Mouse (Mus musculus) neural tube, embryonic 13.5 days (tissue): ENCODE data around the gene Snx15. TPM values are rescaled to one million over a fixed set of nuclear protein-coding genes. Genes with fewer than 3 reads are reported as not detected.
A peak's percentile ranks its signal among the peaks of the same experiment; 100 is the strongest.

Source experiments
- ATAC-seq: fragments of 200-750 bp; cut with Nextera tagmentation; 2 replicates; pipeline ENCODE4 v1.8.0; 2017; ENCODE audit warnings: low read depth, mild to moderate bottlenecking, moderate TSS enrichment, moderate library complexity
- H3K27ac ChIP-seq: fragments of 300-500 bp; sonication (generic); replicated peaks from 2 replicates; pipeline ENCODE4 v1.5.1; 2015; ENCODE audit warnings: moderate library complexity, mild to moderate bottlenecking, inconsistent platforms
- H3K27me3 ChIP-seq: fragments of 300-500 bp; sonication (generic); 2 replicates; pipeline ENCODE4 v1.6.1; 2015; ENCODE audit warnings: mild to moderate bottlenecking, inconsistent platforms
- H3K36me3 ChIP-seq: fragments of 300-500 bp; sonication (generic); 2 replicates; pipeline ENCODE4 v1.6.1; 2015; ENCODE audit warnings: mild to moderate bottlenecking, inconsistent platforms
- H3K4me1 ChIP-seq: fragments of 300-500 bp; sonication (generic); replicated peaks from 2 replicates; pipeline ENCODE4 v1.6.1; 2015; ENCODE audit warnings: inconsistent platforms
- H3K4me2 ChIP-seq: fragments of 300-500 bp; sonication (generic); 2 replicates; pipeline ENCODE4 v1.6.1; 2015; ENCODE audit warnings: inconsistent platforms, mild to moderate bottlenecking, moderate library complexity
- H3K4me3 ChIP-seq: fragments of 300-500 bp; sonication (generic); 2 replicates; pipeline ENCODE4 v1.5.1; 2015; ENCODE audit warnings: mild to moderate bottlenecking, inconsistent platforms
- H3K9ac ChIP-seq: fragments of 300-500 bp; sonication (generic); 2 replicates; pipeline ENCODE4 v1.6.1; 2015; ENCODE audit warnings: moderate library complexity, mild to moderate bottlenecking, inconsistent platforms
- H3K9me3 ChIP-seq: fragments of 300-500 bp; sonication (generic); 2 replicates; pipeline ENCODE4 v1.6.1; 2016; ENCODE audit warnings: inconsistent platforms
- WGBS: fragments of 180-500 bp; shearing (Covaris S2); methylation state at CpG from one replicate; pipeline ENCODE4 v1.1.7; 2015; 5-methylcytosine and 5-hydroxymethylcytosine counted together
- polyA plus RNA-seq: library from polyadenylated mRNA; unstranded; fragments of >200 nt; fragmentation: Nextera tagmentation; extraction: Ambion mirVana; gene quantifications from 2 replicates; pipeline ENCODE4 v1.2.1, GENCODE M21; 2015

Gene Snx15
- polyA plus RNA-seq, 1 experiment from 2014 or later = 56.8 TPM

- Histone ChIP-seq H3K4me1 (peaks cover 27% of the 10 kb centered on the region), H3K9ac (peak overlapping the region; percentile 60), H3K27ac (no peak overlapping the region), H3K27me3 (no peaks in the 10 kb centered on the region), H3K36me3 (peaks cover 33% of the 10 kb centered on the region), H3K4me2 (peak overlapping the region; percentile 95), H3K9me3 (no peaks in the 10 kb centered on the region), H3K4me3 (peak overlapping the region; percentile 70)
- 0% methylated on average over 17 of the region's 17 CpGs for WGBS
- peak; percentile 76 for ATAC-seq
These were observed 42.7 kb downstream of the Snx15 start for GRCm38 (mm10) chr19:6085417-6085879.

GRCm38 (mm10) chr19:6084478-6085248 is 43.4 kb downstream of the Snx15 start, which contains the start of the genes Zfpl1 and Cdca5:
Gene Zfpl1, minus strand, starts transcription at chr19:6084956.
Gene Cdca5, plus strand, starts transcription at chr19:6084983.
- Histone ChIP-seq H3K4me1 (peaks cover 27% of the 10 kb centered on the region), H3K9ac (peak within 1 kb of the TSS; percentile 85), H3K9me3 (no peaks in the 10 kb centered on the region), H3K4me3 (peak within 1 kb of the TSS; percentile 70), H3K27me3 (no peaks in the 10 kb centered on the region), H3K4me2 (peak within 1 kb of the TSS; percentile 95), H3K27ac (peak within 1 kb of the TSS; percentile 67), H3K36me3 (peaks cover 33% of the 10 kb centered on the region)
- under 1% methylated on average over 58 of the region's 58 CpGs for WGBS
- peak; percentile 92 for ATAC-seq

GRCm38 (mm10) chr19:6082156-6082555 is 45.9 kb downstream of the Snx15 start, which contains the start of gene Gm28374:
Gene Gm28374, minus strand, starts transcription at chr19:6082256.
- H3K4me3 ChIP-seq = no peak within 1 kb of the TSS
- H3K9me3 ChIP-seq = no peaks in the 10 kb centered on the region
- H3K27me3 ChIP-seq = no peaks in the 10 kb centered on the region
- no peak for ATAC-seq
- WGBS = 91% methylated on average over 9 of the region's 9 CpGs
- H3K36me3 ChIP-seq = peaks cover 36% of the 10 kb centered on the region
- H3K4me2 ChIP-seq = no peak within 1 kb of the TSS
- peaks cover 34% of the 10 kb centered on the region for H3K4me1 ChIP-seq
- H3K27ac ChIP-seq = no peak within 1 kb of the TSS
- H3K9ac ChIP-seq = peak within 1 kb of the TSS; percentile 5; the same call in 1 of the 2 replicates

GRCm38 (mm10) chr19:6079983-6080480 is 48.1 kb downstream of the Snx15 start, which contains the start of gene Tmem262:
Gene Tmem262, plus strand, starts transcription at chr19:6080033.
- H3K4me2 ChIP-seq = no peak within 1 kb of the TSS
- no peak within 1 kb of the TSS for H3K27ac ChIP-seq
- peaks cover 36% of the 10 kb centered on the region for H3K4me1 ChIP-seq
- H3K27me3 ChIP-seq = no peaks in the 10 kb centered on the region
- peaks cover 40% of the 10 kb centered on the region for H3K36me3 ChIP-seq
- WGBS = 91% methylated on average over 12 of the region's 12 CpGs
- H3K9ac ChIP-seq = no peak within 1 kb of the TSS
- no peak within 1 kb of the TSS for H3K4me3 ChIP-seq
- no peaks in the 10 kb centered on the region for H3K9me3 ChIP-seq
- ATAC-seq = no peak

GRCm38 (mm10) chr19:6076564-6077393 is 51.3 kb downstream of the Snx15 start, which contains the start of gene Vps51:
Gene Vps51, minus strand, starts transcription at chr19:6077231.
- peak within 1 kb of the TSS; percentile 82 for H3K9ac ChIP-seq
- ATAC-seq = peak; percentile 90
- 2% methylated on average over 33 of the region's 33 CpGs for WGBS
- peaks cover 50% of the 10 kb centered on the region for H3K36me3 ChIP-seq
- peak within 1 kb of the TSS; percentile 87 for H3K27ac ChIP-seq
- H3K9me3 ChIP-seq = no peaks in the 10 kb centered on the region
- H3K4me2 ChIP-seq = peak within 1 kb of the TSS; percentile 92
- H3K27me3 ChIP-seq = no peaks in the 10 kb centered on the region
- peak within 1 kb of the TSS; percentile 71 for H3K4me3 ChIP-seq
- H3K4me1 ChIP-seq = peaks cover 21% of the 10 kb centered on the region

GRCm38 (mm10) chr19:6073889-6074288 is 54.2 kb downstream of the Snx15 start:
- H3K36me3 ChIP-seq = peaks cover 55% of the 10 kb centered on the region
- WGBS = 91% methylated on average over 5 of the region's 5 CpGs
- H3K4me2 ChIP-seq = no peak overlapping the region
- no peak for ATAC-seq
- no peak overlapping the region for H3K9ac ChIP-seq
- no peaks in the 10 kb centered on the region for H3K9me3 ChIP-seq
- H3K4me3 ChIP-seq = no peak overlapping the region
- H3K27ac ChIP-seq = no peak overlapping the region
- H3K27me3 ChIP-seq = no peaks in the 10 kb centered on the region
- peaks cover 21% of the 10 kb centered on the region for H3K4me1 ChIP-seq

GRCm38 (mm10) chr19:6071261-6071660 is 56.8 kb downstream of the Snx15 start:
- 92% methylated on average over 19 of the region's 19 CpGs for WGBS
- H3K4me1 ChIP-seq = peaks cover 29% of the 10 kb centered on the region
- no peak overlapping the region for H3K4me3 ChIP-seq
- H3K9ac ChIP-seq = no peak overlapping the region
- no peaks in the 10 kb centered on the region for H3K9me3 ChIP-seq
- no peak overlapping the region for H3K27ac ChIP-seq
- ATAC-seq = no peak
- H3K27me3 ChIP-seq = no peaks in the 10 kb centered on the region
- no peak overlapping the region for H3K4me2 ChIP-seq
- peaks cover 57% of the 10 kb centered on the region for H3K36me3 ChIP-seq

- no peak for ATAC-seq
- Histone ChIP-seq H3K27me3 (no peaks in the 10 kb centered on the region), H3K36me3 (peaks cover 57% of the 10 kb centered on the region), H3K9me3 (no peaks in the 10 kb centered on the region), H3K4me3 (no peak overlapping the region), H3K4me2 (no peak overlapping the region), H3K9ac (no peak overlapping the region), H3K4me1 (peaks cover 29% of the 10 kb centered on the region), H3K27ac (no peak overlapping the region)
- WGBS = 91% methylated on average over 31 of the region's 31 CpGs
These were observed 57.4 kb downstream of the Snx15 start for GRCm38 (mm10) chr19:6070571-6071250.

- no peak for ATAC-seq
These were observed 58.3 kb downstream of the Snx15 start for GRCm38 (mm10) chr19:6069851-6070250.

More at GRCm38 (mm10) chr19:6069851-6070250, 58.3 kb downstream of the Snx15 start:
- Histone ChIP-seq H3K9me3 (no peaks in the 10 kb centered on the region), H3K27me3 (no peaks in the 10 kb centered on the region), H3K27ac (no peak overlapping the region), H3K4me2 (no peak overlapping the region), H3K36me3 (peaks cover 51% of the 10 kb centered on the region), H3K4me3 (no peak overlapping the region), H3K4me1 (peaks cover 28% of the 10 kb centered on the region), H3K9ac (no peak overlapping the region)
- WGBS = 94% methylated on average over 10 of the region's 10 CpGs
